Mouse (Mus musculus) cerebellum, adult 2 months (tissue): ENCODE measurements around the gene Ppp1r1a. TPM values are rescaled to one million over a fixed set of nuclear protein-coding genes. Genes with fewer than 3 reads are reported as not detected.

Experiments
- DNase-seq, 2 experiments: peaks; one replicate each; pipeline ENCODE4 v3.0.0; 2021
- H3K27ac ChIP-seq: fragments of 200-500 bp; 2 replicates; pipeline ENCODE4 v1.5.1; 2012; ENCODE audit warnings: low read length, control low read depth, inconsistent platforms; ENCODE audit not compliant: insufficient read depth
- H3K27me3 ChIP-seq: fragments of 200-500 bp; 2 replicates; pipeline ENCODE4 v1.6.1; 2012; ENCODE audit warnings: inconsistent platforms, mild to moderate bottlenecking, low read length, moderate library complexity; ENCODE audit not compliant: control insufficient read depth, insufficient read depth
- H3K4me1 ChIP-seq: fragments of 200-500 bp; 2 replicates; pipeline ENCODE4 v1.6.1; 2011; ENCODE audit warnings: low read length; ENCODE audit not compliant: control insufficient read depth, insufficient read depth
- H3K4me3 ChIP-seq: fragments of 200-500 bp; replicated peaks from 2 replicates; pipeline ENCODE3; 2011; ENCODE audit warnings: mild to moderate bottlenecking, low read depth, low read length, control low read depth; ENCODE audit not compliant: insufficient read depth
- CTCF ChIP-seq: fragments of 200-500 bp; IDR thresholded peaks from 2 replicates; pipeline ENCODE4 v1.5.1; 2011; ENCODE audit warnings: low read depth, mild to moderate bottlenecking, control low read depth, low read length, moderate library complexity, borderline replicate concordance; ENCODE audit not compliant: insufficient read depth
- POLR2A ChIP-seq: fragments of 200-500 bp; IDR thresholded peaks from 2 replicates; pipeline ENCODE4 v1.6.1; 2011; ENCODE audit warnings: low read length, control low read depth, borderline replicate concordance; ENCODE audit not compliant: insufficient read depth
- WGBS: fragments of 180-500 bp; shearing (Covaris S2); methylation state at CpG from one replicate; pipeline ENCODE4 v1.1.7; 2018; 5-methylcytosine and 5-hydroxymethylcytosine counted together
- polyA plus RNA-seq: library from polyadenylated mRNA; depleted of rRNA; stranded (reverse); fragments of >200 nt; gene quantifications from 2 replicates; pipeline ENCODE4 v1.2.3, GENCODE M21; 2012; rRNA removed

The Ppp1r1a gene
- 28.3 and 30.0 TPM in 2 replicates for polyA plus RNA-seq

DNA sequence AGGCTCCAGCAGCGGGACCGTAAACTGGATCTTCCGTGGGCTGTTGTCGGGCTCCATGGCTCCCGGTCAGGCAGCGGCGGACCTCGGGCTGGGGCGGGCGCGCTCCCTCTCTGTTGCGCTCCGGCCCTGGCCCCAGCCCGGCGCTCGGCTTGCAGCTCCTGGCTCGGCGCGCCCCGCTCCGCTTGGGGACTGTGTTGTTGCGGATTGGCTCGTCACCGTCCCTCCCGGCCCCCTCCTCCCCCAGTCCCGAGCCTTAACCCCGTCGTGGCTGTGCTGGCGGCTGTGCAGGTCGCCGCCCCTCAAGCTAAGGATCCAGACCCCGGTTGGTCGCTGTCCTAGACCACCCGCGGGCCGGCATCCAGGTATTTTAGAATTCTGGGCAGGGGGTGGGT lies at the start of gene Ppp1r1a:
Gene Ppp1r1a, minus strand, starts transcription at position 182 of the 392 bp plus-strand sequence.
- no peaks in the 10 kb centered on the region for H3K4me1 ChIP-seq
- H3K27me3 ChIP-seq = no peaks in the 10 kb centered on the region
- TF ChIP-seq POLR2A = peak; percentile 28; the same call in 1 of the 2 replicates
- no peak for TF ChIP-seq CTCF
- DNase-seq = peak; percentile 75 to 76
- no peak within 1 kb of the TSS; the same call in 1 of the 2 replicates for H3K27ac ChIP-seq
- H3K4me3 ChIP-seq = peak within 1 kb of the TSS; percentile 89
- 1% methylated on average over 36 of the region's 36 CpGs for WGBS

DNA sequence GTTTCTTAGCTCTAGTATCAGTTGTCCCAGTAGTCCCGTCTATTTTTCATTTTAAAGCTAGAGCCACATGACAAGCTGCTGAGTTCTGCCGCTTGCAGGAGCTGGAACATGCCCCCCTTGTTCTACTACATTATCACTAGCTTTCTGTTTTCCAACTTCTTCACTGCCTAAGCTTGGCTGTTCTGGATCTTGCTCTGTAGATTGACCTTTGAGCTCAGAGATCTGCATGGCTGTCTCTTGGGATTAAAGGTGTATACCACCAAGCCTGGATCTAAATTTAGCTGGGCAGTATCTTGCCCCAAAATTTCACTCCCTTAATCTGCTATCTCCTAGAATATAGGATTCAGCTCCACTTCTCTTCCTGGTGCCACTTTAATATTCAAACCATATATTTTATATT lies 48.1 kb upstream of the Ppp1r1a start:
- H3K4me1 ChIP-seq = no peaks in the 10 kb centered on the region
- TF ChIP-seq POLR2A (no peak), CTCF (no peak)
- no peak overlapping the region for H3K27ac ChIP-seq
- WGBS = 81% methylated on average over 2 of the region's 2 CpGs
- no peak for DNase-seq
- no peaks in the 10 kb centered on the region for H3K27me3 ChIP-seq
- H3K4me3 ChIP-seq = no peak overlapping the region

DNA sequence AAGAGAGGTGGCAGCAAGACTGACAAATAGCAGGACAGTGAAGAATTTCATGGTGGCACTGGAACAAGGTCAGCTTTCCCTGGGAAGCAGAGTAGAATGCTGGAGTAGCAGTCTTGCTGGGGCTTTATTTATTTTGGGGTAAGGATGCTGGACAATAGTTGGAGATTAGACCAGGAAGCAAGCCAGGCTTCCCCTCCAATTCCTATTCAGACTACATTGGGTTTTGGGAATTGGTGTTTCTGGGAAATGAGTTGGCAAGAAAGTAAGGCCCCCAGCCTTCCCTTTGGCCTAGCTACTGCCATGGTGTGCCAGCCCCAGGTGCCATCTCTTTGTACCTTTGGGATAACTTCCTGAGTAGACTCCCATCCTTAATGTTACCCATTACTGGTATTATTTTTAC lies 27.2 kb upstream of the Ppp1r1a start, which contains the start of gene Glycam1:
Gene Glycam1, minus strand, starts transcription at position 101 of the 400 bp plus-strand sequence.
- Histone ChIP-seq H3K4me3 (no peak within 1 kb of the TSS), H3K27me3 (no peaks in the 10 kb centered on the region; the same call in 1 of the 2 replicates), H3K4me1 (no peaks in the 10 kb centered on the region), H3K27ac (no peak within 1 kb of the TSS)
- no peak for DNase-seq
- no peak for TF ChIP-seq CTCF

DNA sequence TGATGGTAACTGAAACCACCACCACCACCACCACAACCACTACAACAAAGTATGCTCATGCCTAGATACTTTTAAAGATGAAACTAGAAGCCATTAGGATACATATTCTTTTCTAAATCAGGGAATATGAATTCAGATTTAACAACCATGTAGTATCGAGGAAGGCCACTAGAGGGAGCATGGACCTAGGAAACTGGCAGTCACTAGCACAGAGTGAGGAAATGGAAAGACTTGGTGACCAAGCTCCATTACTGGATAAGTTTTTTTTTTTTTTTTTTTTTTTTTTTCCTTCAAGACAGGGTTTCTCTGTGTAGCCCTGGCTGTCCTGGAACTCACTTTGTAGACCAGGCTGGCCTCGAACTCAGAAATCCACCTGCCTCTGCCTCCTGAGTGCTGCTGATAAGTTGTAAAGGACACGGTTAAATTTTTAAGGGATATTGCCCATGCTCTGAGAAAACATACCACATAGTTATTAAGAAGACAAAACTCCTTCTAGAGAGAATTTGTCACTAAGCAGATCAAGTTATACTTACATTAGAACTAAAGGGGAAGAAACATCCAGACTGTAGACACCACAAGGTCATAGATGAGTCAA lies 14.4 kb upstream of the Ppp1r1a start:
- no peak overlapping the region for H3K27ac ChIP-seq
- H3K4me1 ChIP-seq = no peaks in the 10 kb centered on the region
- no peaks in the 10 kb centered on the region for H3K27me3 ChIP-seq
- TF ChIP-seq CTCF (peak; percentile 74), POLR2A (no peak)
- H3K4me3 ChIP-seq = no peak overlapping the region
- WGBS = 47% methylated on average over 3 of the region's 3 CpGs
- DNase-seq = no peak

DNA sequence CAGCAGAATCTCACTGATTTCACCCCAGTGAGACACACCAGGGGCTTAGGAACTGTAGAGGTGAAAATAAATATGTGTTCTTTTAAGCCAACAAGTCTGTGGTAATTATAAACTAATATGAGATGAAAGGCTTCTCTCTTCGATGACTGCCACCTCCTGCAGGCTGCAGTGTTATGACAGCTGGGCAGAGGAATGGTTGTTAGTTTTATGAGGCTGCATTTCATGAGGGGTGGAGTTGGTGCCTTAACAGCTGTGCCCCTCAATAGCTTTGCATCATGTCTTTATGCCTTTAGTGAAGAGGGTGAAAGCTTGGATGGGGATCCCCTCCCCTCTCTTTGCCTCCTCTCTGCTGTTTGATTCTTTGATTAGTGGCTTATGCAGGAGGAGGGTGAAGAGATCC lies 13.2 kb upstream of the Ppp1r1a start:
- no peak overlapping the region for H3K27ac ChIP-seq
- no peak for DNase-seq
- WGBS = 8% methylated on average over 1 of the region's 1 CpGs
- H3K4me1 ChIP-seq = no peaks in the 10 kb centered on the region
- no peak for TF ChIP-seq CTCF
- no peak for TF ChIP-seq POLR2A
- no peaks in the 10 kb centered on the region for H3K27me3 ChIP-seq
- no peak overlapping the region for H3K4me3 ChIP-seq

DNA sequence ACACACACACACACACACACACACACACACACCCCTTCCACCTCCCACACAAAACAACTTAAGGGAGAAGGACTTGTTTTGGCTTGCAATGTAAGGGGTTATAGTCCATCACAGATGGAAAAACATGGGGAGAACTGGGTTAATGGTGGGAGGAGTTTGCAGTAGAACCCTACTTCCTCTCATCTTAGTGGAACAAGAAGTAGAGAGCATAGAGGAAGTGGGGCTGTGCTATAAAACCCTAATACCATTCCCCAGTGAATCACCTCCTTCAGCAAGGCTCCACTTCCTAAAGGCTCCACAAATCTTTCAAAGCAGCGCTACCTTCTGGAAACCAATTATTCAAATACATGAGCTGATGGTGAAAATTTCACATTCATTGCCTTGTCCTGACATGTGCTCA lies 11.7 kb upstream of the Ppp1r1a start:
- no peak for TF ChIP-seq CTCF
- TF ChIP-seq POLR2A = no peak
- Histone ChIP-seq H3K4me1 (no peaks in the 10 kb centered on the region), H3K27ac (no peak overlapping the region), H3K27me3 (no peaks in the 10 kb centered on the region), H3K4me3 (no peak overlapping the region)
- WGBS = 91% methylated on average over 1 of the region's 1 CpGs
- no peak for DNase-seq

DNA sequence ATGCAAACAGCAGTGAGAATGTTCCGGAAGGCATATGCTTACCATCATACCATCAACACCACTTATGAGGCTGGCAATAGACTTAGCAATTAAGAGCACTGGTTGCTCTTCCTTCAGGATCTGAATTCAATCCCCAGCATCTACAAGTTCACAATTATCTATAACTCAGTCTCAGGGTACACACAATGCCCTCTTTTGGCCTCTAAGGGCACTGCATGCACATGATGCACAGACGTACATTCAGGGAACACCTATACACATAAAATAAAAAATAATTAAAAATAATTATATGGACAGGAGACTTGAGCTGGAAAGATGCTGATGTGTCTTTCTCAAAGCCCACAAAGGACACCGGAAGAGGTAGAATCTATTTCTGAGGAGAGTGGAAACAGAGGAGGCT lies 10.2 kb upstream of the Ppp1r1a start:
- H3K27ac ChIP-seq = no peak overlapping the region
- no peaks in the 10 kb centered on the region for H3K27me3 ChIP-seq
- H3K4me3 ChIP-seq = no peak overlapping the region
- no peaks in the 10 kb centered on the region for H3K4me1 ChIP-seq
- no peak for DNase-seq
- 83% methylated on average over 3 of the region's 3 CpGs for WGBS
- no peak for TF ChIP-seq CTCF
- no peak for TF ChIP-seq POLR2A

DNA sequence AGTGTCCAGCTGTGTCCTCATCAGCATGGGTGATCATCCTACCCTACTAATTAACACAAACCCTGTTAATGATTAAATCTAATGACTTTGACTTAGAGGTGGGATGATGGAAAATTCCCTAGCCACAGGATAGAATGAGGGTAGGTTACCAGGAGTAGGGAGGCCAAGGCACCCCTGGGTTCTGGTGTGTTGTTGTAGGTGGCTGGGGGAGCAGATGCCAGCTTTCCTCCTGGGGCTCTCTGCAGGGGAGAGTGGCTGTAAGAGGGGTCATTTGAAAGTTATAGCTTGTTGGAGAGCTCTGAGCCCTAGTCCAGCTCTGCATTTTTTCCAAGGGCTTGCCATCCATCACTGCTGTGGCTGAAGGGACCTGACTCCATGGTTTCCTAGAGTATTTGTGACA lies 4.7 kb upstream of the Ppp1r1a start:
- H3K4me1 ChIP-seq = no peaks in the 10 kb centered on the region
- H3K27ac ChIP-seq = no peak overlapping the region
- no peak overlapping the region for H3K4me3 ChIP-seq
- no peaks in the 10 kb centered on the region for H3K27me3 ChIP-seq
- TF ChIP-seq CTCF (no peak), POLR2A (no peak)
- DNase-seq = no peak

DNA sequence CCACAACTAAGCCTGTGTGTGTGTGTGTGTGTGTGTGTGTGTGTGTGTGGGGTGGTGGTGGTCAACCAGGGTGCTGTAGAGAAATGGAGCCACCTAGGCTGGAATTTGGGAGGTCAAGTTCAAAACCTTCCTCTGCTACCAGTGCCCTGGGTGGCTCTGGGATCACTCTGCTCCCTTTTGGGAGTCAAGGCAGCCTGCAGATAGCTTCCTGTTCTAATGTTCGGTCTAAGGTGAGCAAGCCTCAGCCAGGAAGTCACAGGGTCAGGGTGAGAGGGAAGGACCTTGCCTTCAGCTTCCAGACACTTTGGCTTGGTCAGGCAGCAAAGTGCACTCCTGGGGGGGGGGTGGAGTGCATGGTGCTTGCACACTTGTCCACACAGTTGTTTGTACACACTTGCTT lies 2.8 kb upstream of the Ppp1r1a start:
- Histone ChIP-seq H3K4me1 (no peaks in the 10 kb centered on the region), H3K27me3 (no peaks in the 10 kb centered on the region), H3K27ac (no peak overlapping the region), H3K4me3 (no peak overlapping the region)
- no peak for TF ChIP-seq POLR2A
- TF ChIP-seq CTCF = no peak
- WGBS = 83% methylated on average over 1 of the region's 1 CpGs
- DNase-seq = no peak
